Mouse (Mus musculus): ENCODE results near the gene Ston1.

- TF ChIP-seq MAX (IDR thresholded peaks at IDR 0.05; ENCODE audit: low read depth) (no peak), TCF3 (IDR thresholded peaks at IDR 0.05; ENCODE audit: insufficient read length, low read depth) (no peak), SRF (IDR thresholded peaks at IDR 0.05; ENCODE audit: control insufficient read depth, insufficient read length, low read depth) (no peak), MYOD1 (IDR thresholded peaks at IDR 0.05; ENCODE audit: control insufficient read depth in 1 of 3, insufficient read length in 2 of 3, low read depth in 2 of 3) (no peak), POLR2A (IDR thresholded peaks at IDR 0.05; ENCODE audit: insufficient read length, low read depth) (no peak), USF1 (IDR thresholded peaks at IDR 0.05; ENCODE audit: low read depth) (no peak), E2F4 (IDR thresholded peaks at IDR 0.05; ENCODE audit: insufficient read depth) (no peak), TCF12 (IDR thresholded peaks at IDR 0.05; ENCODE audit: insufficient read depth, poor library complexity, severe bottlenecking) (no peak), POLR2AphosphoS2 (IDR thresholded peaks at IDR 0.05; ENCODE audit: insufficient read length, low read depth) (no peak), MYOG (IDR thresholded peaks at IDR 0.05; ENCODE audit: control insufficient read depth in 1 of 3, insufficient read depth in 1 of 3, insufficient read length in 2 of 3, low read depth in 2 of 3) (no peak), CEBPB (IDR thresholded peaks at IDR 0.05; ENCODE audit: insufficient read depth, poor library complexity, severe bottlenecking) (no peak), REST (IDR thresholded peaks at IDR 0.05; ENCODE audit: insufficient read depth, insufficient read length) (no peak)
Measured at GRCm38 (mm10) chr17:88553473-88554087, 43.9 kb upstream of the Ston1 start.
